ENCODE assay signal across 14 mouse cellular contexts in genomic region chr1:104754483-104754882, GRCm38 (mm10). TPM values are rescaled to one million over a fixed set of nuclear protein-coding genes. Genes with fewer than 3 reads are reported as not detected.
DNase-seq lines count a peak whose midpoint lies in the region; ATAC-seq and TF ChIP-seq lines count a peak whose summit lies in the region.
"Had no signal": no experiment of that assay in that cellular context is flagged by ENCODE, and none has a peak within 500 bp of the region (broad histone marks: within the 10 kb centered on the region; RNA-seq: fewer than 3 reads in every experiment).

No protein-coding gene starts in this region.

- TF ChIP-seq CTCF in gastrocnemius, adult 2 months (IDR thresholded peaks at IDR 0.05), result no peak

- intact Hi-C loops in gastrocnemius, adult 2 months (cut with DNase I), result no loop called here
- intact Hi-C loops in gastrocnemius, postnatal 36 days (cut with DNase I), result no loop called here

- peak; percentile 37 to 48; a peak in 2 of 4 replicates for ATAC-seq in hematopoietic stem cell, adult 5-6 weeks (replicated peaks in 1 of 2; ENCODE audit: insufficient read depth in 1 of 2, low FRiP score in 2 of 2, low TSS enrichment in 1 of 2, low read depth in 1 of 2, poor library complexity in 2 of 2, severe bottlenecking in 2 of 2)

- H3K4me3 ChIP-seq in gastrocnemius, adult 2 months, result no peak overlapping the region
- H3K4me3 ChIP-seq: neural tube, embryonic 13.5 days had no signal

- H3K27ac ChIP-seq in gastrocnemius, adult 2 months, result no peak overlapping the region
- H3K27ac ChIP-seq: hindbrain, embryonic 14.5 days; neural tube, embryonic 13.5 days had no signal

- peak; percentile 49 for DNase-seq in gastrocnemius, adult 2 months
- DNase-seq in gastrocnemius, postnatal 36 days, result no peak
- DNase-seq in 416B (ENCODE audit: low read depth), result peak; percentile 41
- DNase-seq in cerebellum, adult 9-10 months, result peak; percentile 83
- DNase-seq in ovary, postnatal 36 days (ENCODE audit: low spot score), result no peak
- DNase-seq in adrenal gland, adult (ENCODE audit: inconsistent age in 2 of 2, low spot score in 1 of 2), result no peak
- DNase-seq in ovary, postnatal 14 days (ENCODE audit: low spot score), result no peak
- DNase-seq: B cell, adult 2 months; kidney, postnatal 10 days; lung, adult 2 months had no signal

RNA-seq across cellular contexts. Expression of gene Cdh20, which starts 13.8 kb away (rescaled TPM):
- total RNA-seq in gastrocnemius, adult 2 months (2021), result under 1 TPM; 0.05 to 0.06 TPM
- total RNA-seq in gastrocnemius, postnatal 36 days (2021), result under 1 TPM; 0.05 to 0.08 TPM
- total RNA-seq in hematopoietic stem cell, adult 5-6 weeks (2017), result not detected in 2 replicates
- total RNA-seq: MEL had no signal

Comparison
In these comparisons a context has a peak if more than half of its experiments do, and no peak if none do; other contexts are left out.
1. DNase-seq: peak in gastrocnemius, adult 2 months (single experiment), 416B (single experiment) and cerebellum, adult 9-10 months (single experiment); none in gastrocnemius, postnatal 36 days (0 of 2), ovary, postnatal 36 days (single experiment), adrenal gland, adult (0 of 2) and ovary, postnatal 14 days (single experiment).